Mouse (Mus musculus): Measurements from ENCODE around the gene Mcu. TPM values are rescaled to one million over a fixed set of nuclear protein-coding genes. Genes with fewer than 3 reads are reported as not detected.

Mcu gene
- total and polyA plus RNA-seq, 2 experiments from 2014 or later: 13.0 to 20.5 TPM

DNA sequence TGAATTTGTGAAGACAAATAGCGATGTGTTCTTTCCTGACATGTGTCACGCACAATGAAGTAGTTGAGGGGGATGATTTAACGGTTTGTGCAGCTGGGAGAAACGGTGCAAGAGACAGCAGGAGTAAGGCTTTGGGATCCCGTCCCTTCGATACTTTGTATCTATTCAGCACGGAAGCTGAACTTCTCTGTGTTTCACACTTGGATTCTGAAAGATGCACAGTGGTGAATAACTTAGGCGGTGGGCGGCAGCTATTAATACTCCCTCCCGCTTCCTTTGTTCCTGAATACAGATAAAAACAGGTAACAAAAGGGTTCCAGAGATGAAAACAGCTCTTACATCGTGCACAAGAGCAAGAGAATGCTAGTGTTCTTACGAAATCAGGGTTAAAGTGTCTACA, 114.1 kb downstream of the Mcu start:
- Histone ChIP-seq H3K4me2 (ENCODE audit: low read depth, low read length) (no peak overlapping the region), H3K9me3 (replicated peaks; ENCODE audit: control insufficient read depth, low read length) (no peaks in the 10 kb centered on the region), H3K4me3 (ENCODE audit: low read depth, low read length) (no peak overlapping the region), H3K9ac (replicated peaks; ENCODE audit: low read depth, low read length) (no peak overlapping the region), H3K27me3 (ENCODE audit: control insufficient read depth, insufficient read depth, low read length) (no peaks in the 10 kb centered on the region), H3K4me1 (ENCODE audit: control insufficient read depth, insufficient read depth) (peaks cover 8% of the 10 kb centered on the region; the same call in 1 of the 2 replicates), H3K36me3 (replicated peaks; ENCODE audit: control insufficient read depth, insufficient read depth, low read length) (no peaks in the 10 kb centered on the region), H3K27ac (ENCODE audit: low read depth) (no peak overlapping the region)
- ATAC-seq (ENCODE audit: insufficient read depth, low read depth) (no peak), DNase-seq (ENCODE audit: low spot score) (no peak)
- TF ChIP-seq EP300 (IDR thresholded peaks at IDR 0.05; ENCODE audit: low read depth): no peak
- 58% methylated on average over 12 of the region's 12 CpGs for WGBS

- DNase-seq (ENCODE audit: low spot score) (no peak), ATAC-seq (ENCODE audit: insufficient read depth, low read depth) (no peak)
- no peak overlapping the region for H3K9ac ChIP-seq (replicated peaks; ENCODE audit: low read depth, low read length)
- peaks cover 8% of the 10 kb centered on the region; the same call in 1 of the 2 replicates for H3K4me1 ChIP-seq (ENCODE audit: control insufficient read depth, insufficient read depth)
- H3K9me3 ChIP-seq (replicated peaks; ENCODE audit: control insufficient read depth, low read length): no peaks in the 10 kb centered on the region
- no peak overlapping the region for H3K4me3 ChIP-seq (ENCODE audit: low read depth, low read length)
- TF ChIP-seq EP300 (IDR thresholded peaks at IDR 0.05; ENCODE audit: low read depth) (no peak), CTCF (IDR thresholded peaks at IDR 0.05; ENCODE audit: low read depth) (no peak)
- H3K27ac ChIP-seq (ENCODE audit: low read depth): no peak overlapping the region
- H3K36me3 ChIP-seq (replicated peaks; ENCODE audit: control insufficient read depth, insufficient read depth, low read length): no peaks in the 10 kb centered on the region
- 81% methylated on average over 9 of the region's 9 CpGs for WGBS
- H3K4me2 ChIP-seq (ENCODE audit: low read depth, low read length): no peak overlapping the region
- no peaks in the 10 kb centered on the region for H3K27me3 ChIP-seq (ENCODE audit: control insufficient read depth, insufficient read depth, low read length)
These were observed 114.7 kb downstream of the Mcu start for GRCm38 (mm10) chr10:59501761-59502160.

GRCm38 (mm10) chr10:59500225-59500624, 116.3 kb downstream of the Mcu start:
- no peaks in the 10 kb centered on the region for H3K36me3 ChIP-seq (replicated peaks; ENCODE audit: control insufficient read depth, insufficient read depth, low read length)
- no peaks in the 10 kb centered on the region for H3K9me3 ChIP-seq (replicated peaks; ENCODE audit: control insufficient read depth, low read length)
- no peaks in the 10 kb centered on the region for H3K27me3 ChIP-seq (ENCODE audit: control insufficient read depth, insufficient read depth, low read length)
- no peak for DNase-seq (ENCODE audit: low spot score)
- H3K27ac ChIP-seq (ENCODE audit: low read depth): no peak overlapping the region
- no peak overlapping the region for H3K4me3 ChIP-seq (ENCODE audit: low read depth, low read length)
- peaks cover 8% of the 10 kb centered on the region; the same call in 1 of the 2 replicates for H3K4me1 ChIP-seq (ENCODE audit: control insufficient read depth, insufficient read depth)
- no peak for ATAC-seq (ENCODE audit: insufficient read depth, low read depth)
- no peak overlapping the region for H3K9ac ChIP-seq (replicated peaks; ENCODE audit: low read depth, low read length)
- 85% methylated on average over 3 of the region's 3 CpGs for WGBS
- TF ChIP-seq CTCF (IDR thresholded peaks at IDR 0.05; ENCODE audit: low read depth): no peak
- TF ChIP-seq EP300 (IDR thresholded peaks at IDR 0.05; ENCODE audit: low read depth): no peak
- H3K4me2 ChIP-seq (ENCODE audit: low read depth, low read length): no peak overlapping the region

- no peak for ATAC-seq (ENCODE audit: insufficient read depth, low read depth)
- H3K36me3 ChIP-seq (replicated peaks; ENCODE audit: control insufficient read depth, insufficient read depth, low read length): no peaks in the 10 kb centered on the region
These were observed 119.5 kb downstream of the Mcu start for GRCm38 (mm10) chr10:59497019-59497418.

DNA sequence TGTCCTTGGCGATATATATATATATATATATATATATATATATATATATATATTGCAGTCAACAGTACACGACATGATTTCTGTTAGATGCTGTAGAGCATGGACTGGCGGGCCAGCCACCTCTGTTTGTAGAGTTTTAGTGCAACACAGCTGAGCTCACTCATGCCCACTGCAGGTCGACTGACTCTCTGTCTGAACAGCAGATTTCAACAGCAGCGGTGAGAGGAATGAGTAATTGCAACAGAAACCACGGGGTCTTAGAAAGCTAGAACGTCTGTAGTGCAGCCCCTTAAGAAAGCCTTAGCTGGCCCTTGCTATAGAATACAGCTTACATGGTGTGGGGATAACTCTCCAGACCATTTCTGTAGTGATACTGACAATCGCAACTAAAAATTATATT, 121.6 kb downstream of the Mcu start:
- ATAC-seq (ENCODE audit: insufficient read depth, low read depth) (no peak), DNase-seq (ENCODE audit: low spot score) (no peak)
- no peak overlapping the region for H3K27ac ChIP-seq (ENCODE audit: low read depth)
- no peak overlapping the region for H3K9ac ChIP-seq (replicated peaks; ENCODE audit: low read depth, low read length)
- H3K27me3 ChIP-seq (ENCODE audit: control insufficient read depth, insufficient read depth, low read length): no peaks in the 10 kb centered on the region
- 73% methylated on average over 8 of the region's 8 CpGs for WGBS
- H3K36me3 ChIP-seq (replicated peaks; ENCODE audit: control insufficient read depth, insufficient read depth, low read length): no peaks in the 10 kb centered on the region; the same call in 1 of the 2 replicates
- no peak overlapping the region for H3K4me3 ChIP-seq (ENCODE audit: low read depth, low read length)
- H3K4me1 ChIP-seq (ENCODE audit: control insufficient read depth, insufficient read depth): no peaks in the 10 kb centered on the region
- no peak overlapping the region for H3K4me2 ChIP-seq (ENCODE audit: low read depth, low read length)
- H3K9me3 ChIP-seq (replicated peaks; ENCODE audit: control insufficient read depth, low read length): peaks cover 6% of the 10 kb centered on the region; the same call in 1 of the 2 replicates
- TF ChIP-seq EP300 (IDR thresholded peaks at IDR 0.05; ENCODE audit: low read depth) (no peak), CTCF (IDR thresholded peaks at IDR 0.05; ENCODE audit: low read depth) (no peak)

More at GRCm38 (mm10) chr10:59497019-59497418, 119.5 kb downstream of the Mcu start:
- DNase-seq (ENCODE audit: low spot score): no peak
- Histone ChIP-seq H3K27ac (ENCODE audit: low read depth) (no peak overlapping the region), H3K9me3 (replicated peaks; ENCODE audit: control insufficient read depth, low read length) (0 out of 2 replicates have a peak, but pooled peaks cover under 1% of the 10 kb centered on the region), H3K4me2 (ENCODE audit: low read depth, low read length) (no peak overlapping the region), H3K27me3 (ENCODE audit: control insufficient read depth, insufficient read depth, low read length) (no peaks in the 10 kb centered on the region), H3K4me1 (ENCODE audit: control insufficient read depth, insufficient read depth) (0 out of 2 replicates have a peak, but pooled peaks cover 4% of the 10 kb centered on the region), H3K4me3 (ENCODE audit: low read depth, low read length) (no peak overlapping the region), H3K9ac (replicated peaks; ENCODE audit: low read depth, low read length) (no peak overlapping the region)
- no peak for TF ChIP-seq CTCF (IDR thresholded peaks at IDR 0.05; ENCODE audit: low read depth)
- no peak for TF ChIP-seq EP300 (IDR thresholded peaks at IDR 0.05; ENCODE audit: low read depth)
- 90% methylated on average over 11 of the region's 11 CpGs for WGBS

DNA sequence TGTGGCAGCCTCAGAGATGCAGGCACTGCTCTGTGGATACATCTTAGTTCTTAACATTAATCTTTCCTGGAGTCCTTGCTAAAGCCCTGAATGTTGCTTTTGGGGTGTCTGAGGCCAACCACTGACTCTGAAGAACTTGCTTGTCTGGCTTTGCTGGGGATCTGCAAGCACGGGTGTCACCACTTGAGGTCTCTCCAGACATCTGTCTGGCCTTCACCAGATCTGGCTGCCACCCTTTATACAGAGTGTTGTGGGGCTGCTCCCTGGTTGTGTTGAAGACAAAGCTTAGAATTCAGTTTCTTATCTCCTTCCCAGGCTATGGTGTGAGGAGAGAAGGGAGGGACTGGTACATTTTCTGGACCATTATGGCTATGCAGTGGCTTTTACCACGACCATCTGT, 122.4 kb downstream of the Mcu start:
- H3K4me3 ChIP-seq (ENCODE audit: low read depth, low read length): no peak overlapping the region
- no peak overlapping the region for H3K9ac ChIP-seq (replicated peaks; ENCODE audit: low read depth, low read length)
- H3K9me3 ChIP-seq (replicated peaks; ENCODE audit: control insufficient read depth, low read length): peaks cover 6% of the 10 kb centered on the region; the same call in 1 of the 2 replicates
- no peak overlapping the region for H3K27ac ChIP-seq (ENCODE audit: low read depth)
- WGBS: 10% methylated on average over 2 of the region's 2 CpGs
- ATAC-seq (ENCODE audit: insufficient read depth, low read depth) (no peak), DNase-seq (ENCODE audit: low spot score) (peak; percentile 33)
- peaks cover 4% of the 10 kb centered on the region; the same call in 1 of the 2 replicates for H3K36me3 ChIP-seq (replicated peaks; ENCODE audit: control insufficient read depth, insufficient read depth, low read length)
- no peaks in the 10 kb centered on the region for H3K27me3 ChIP-seq (ENCODE audit: control insufficient read depth, insufficient read depth, low read length)
- no peak overlapping the region for H3K4me2 ChIP-seq (ENCODE audit: low read depth, low read length)
- H3K4me1 ChIP-seq (ENCODE audit: control insufficient read depth, insufficient read depth): no peaks in the 10 kb centered on the region
- TF ChIP-seq EP300 (IDR thresholded peaks at IDR 0.05; ENCODE audit: low read depth): no peak
- TF ChIP-seq CTCF (IDR thresholded peaks at IDR 0.05; ENCODE audit: low read depth): peak; percentile 58

Measured in heart, postnatal 0 days (tissue).